20 mouse cellular contexts compared by ENCODE assay signal in genomic region chr17:69781201-69781600, GRCm38 (mm10).
"Had no signal": no experiment of that assay in that cellular context is flagged by ENCODE, and none has a peak within 500 bp of the region (broad histone marks: within the 10 kb centered on the region; RNA-seq: fewer than 3 reads in every experiment).

No protein-coding gene starts in this region.

- H3K4me1 ChIP-seq: embryonic facial prominence, embryonic 10.5 days; embryonic facial prominence, embryonic 12.5 days; embryonic facial prominence, embryonic 13.5 days; embryonic facial prominence, embryonic 15.5 days; forebrain, embryonic 10.5 days; heart, embryonic 10.5 days; heart, embryonic 12.5 days had no signal

- H3K9me3 ChIP-seq: embryonic facial prominence, embryonic 10.5 days; embryonic facial prominence, embryonic 12.5 days; embryonic facial prominence, embryonic 13.5 days; embryonic facial prominence, embryonic 15.5 days; heart, embryonic 10.5 days had no signal

- H3K27me3 ChIP-seq: embryonic facial prominence, embryonic 12.5 days; embryonic facial prominence, embryonic 13.5 days; embryonic facial prominence, embryonic 15.5 days; heart, embryonic 12.5 days had no signal

- H3K36me3 ChIP-seq: embryonic facial prominence, embryonic 10.5 days; embryonic facial prominence, embryonic 12.5 days; embryonic facial prominence, embryonic 13.5 days; embryonic facial prominence, embryonic 15.5 days; forebrain, embryonic 10.5 days; heart, embryonic 10.5 days; heart, embryonic 12.5 days had no signal

- H3K4me2 ChIP-seq: embryonic facial prominence, embryonic 12.5 days; embryonic facial prominence, embryonic 13.5 days; embryonic facial prominence, embryonic 15.5 days; heart, embryonic 11.5 days; heart, embryonic 12.5 days had no signal

- H3K9ac ChIP-seq: embryonic facial prominence, embryonic 12.5 days; embryonic facial prominence, embryonic 13.5 days; embryonic facial prominence, embryonic 15.5 days; heart, embryonic 12.5 days had no signal

- DNase-seq: cerebellum, adult 8-10 months; cerebellum, postnatal 10 days; embryo, embryonic 11 days; gastrocnemius, adult 2 months; gastrocnemius, postnatal 10 days; gastrocnemius, postnatal 14 days; gastrocnemius, postnatal 25 days; gastrocnemius, postnatal 36 days; heart, adult 11 months; heart, adult 18-20 months; heart, adult 2 months had no signal

- H3K4me3 ChIP-seq: embryonic facial prominence, embryonic 10.5 days; embryonic facial prominence, embryonic 12.5 days; embryonic facial prominence, embryonic 13.5 days; embryonic facial prominence, embryonic 15.5 days; erythroblast, embryonic 14.5 days; forebrain, embryonic 10.5 days; gastrocnemius, adult 2 months; heart, adult 2 months; heart, embryonic 10.5 days; heart, embryonic 12.5 days had no signal

- H3K27ac ChIP-seq: embryonic facial prominence, embryonic 10.5 days; embryonic facial prominence, embryonic 12.5 days; embryonic facial prominence, embryonic 13.5 days; embryonic facial prominence, embryonic 15.5 days; forebrain, embryonic 10.5 days; gastrocnemius, adult 2 months; heart, adult 2 months; heart, embryonic 10.5 days had no signal
